Mouse (Mus musculus) monocyte, adult 5-6 weeks (primary cell): ENCODE results near the gene Sox13. TPM values are rescaled to one million over a fixed set of nuclear protein-coding genes. Genes with fewer than 3 reads are reported as not detected.
"Not testable (repeated sequence)": the region's sequence is repeated elsewhere in the genome, so short reads cannot be mapped to it uniquely, and the experiment has no call there.

ENCODE experiments used
- ATAC-seq: fragments of 153-309, 156-312 bp; replicated peaks from 2 replicates; pipeline ENCODE4 v1.8.0; 2017; ENCODE audit warnings: mild to moderate bottlenecking; ENCODE audit not compliant: low TSS enrichment, insufficient number of reproducible peaks, severe bottlenecking, poor library complexity, low FRiP score
- total RNA-seq: library from RNA; stranded (forward); fragments of 200-1000, 200-491, 200-594 nt; gene quantifications from 3 replicates; pipeline ENCODE4 v1.2.3, GENCODE M21; 2017

Sox13 gene
- total RNA-seq, 1 experiment from 2014 or later = not detected

DNA sequence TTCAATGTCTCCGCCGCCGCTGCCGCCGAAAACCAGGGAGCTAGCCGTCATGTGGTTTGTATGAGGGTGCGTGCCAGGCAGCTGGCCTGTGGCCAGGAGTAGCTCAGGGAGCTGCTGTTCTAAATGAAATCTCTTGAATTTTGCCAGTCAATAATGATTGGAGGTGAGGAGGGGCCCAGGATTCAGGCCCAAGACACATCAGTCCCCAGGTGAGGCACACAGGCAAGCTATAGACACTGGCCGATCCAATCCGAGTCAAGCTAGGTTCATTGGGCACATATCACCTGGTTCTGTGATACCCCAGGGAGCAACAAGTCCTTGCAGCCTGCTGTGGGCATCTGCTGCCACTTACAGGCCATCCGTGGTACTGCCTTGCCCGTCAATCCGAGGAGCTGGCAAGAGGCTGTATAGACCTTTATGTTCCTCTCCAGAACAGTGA is 70.8 kb downstream of the Sox13 start:
- 0 out of 2 replicates have a peak, but pooled peaks have one; percentile 40 for ATAC-seq

DNA sequence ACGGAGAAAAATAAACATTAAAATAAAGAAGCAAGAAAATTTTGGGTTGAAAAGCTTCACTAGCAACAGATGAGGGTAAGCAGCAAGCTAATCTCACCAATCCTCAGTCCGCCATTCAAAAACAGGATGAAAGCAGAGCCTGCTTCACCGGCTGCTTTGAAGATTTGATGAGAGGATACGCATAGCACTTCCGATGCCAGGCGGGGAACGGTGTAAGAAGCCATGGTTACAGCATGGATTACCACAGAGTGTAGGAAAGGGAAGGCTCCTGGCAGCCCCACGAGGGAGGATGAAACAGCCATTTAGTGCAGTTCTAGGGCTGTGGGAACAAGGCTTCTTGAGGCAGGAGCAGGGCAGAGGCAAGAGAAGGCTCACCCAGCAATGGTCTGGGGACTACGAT is 72.4 kb downstream of the Sox13 start:
- ATAC-seq = no peak

DNA sequence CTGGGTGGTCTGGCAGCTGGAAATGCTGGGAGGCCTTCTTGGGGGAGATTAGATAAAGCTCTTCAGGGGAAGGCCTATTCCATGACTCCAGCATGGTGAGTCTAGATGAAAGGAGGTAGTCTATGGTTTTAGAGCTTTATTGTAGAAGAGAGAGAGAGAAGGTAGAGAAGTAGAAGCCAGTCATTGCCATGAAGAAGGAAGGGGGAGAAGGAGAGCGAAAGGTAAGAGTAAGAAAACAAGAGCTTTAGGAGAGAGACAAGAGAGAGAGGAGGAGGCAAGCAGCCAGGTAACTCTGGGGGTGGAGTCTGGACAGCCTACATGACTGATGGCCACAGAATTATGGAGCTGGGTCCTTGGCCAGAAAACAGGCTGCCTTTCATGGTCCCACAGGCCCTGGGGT is 74.0 kb downstream of the Sox13 start, which contains the start of gene Ren1:
Gene Ren1 (plus strand): TSS at position 301 of the 400 bp plus-strand sequence.
- ATAC-seq = no peak

DNA sequence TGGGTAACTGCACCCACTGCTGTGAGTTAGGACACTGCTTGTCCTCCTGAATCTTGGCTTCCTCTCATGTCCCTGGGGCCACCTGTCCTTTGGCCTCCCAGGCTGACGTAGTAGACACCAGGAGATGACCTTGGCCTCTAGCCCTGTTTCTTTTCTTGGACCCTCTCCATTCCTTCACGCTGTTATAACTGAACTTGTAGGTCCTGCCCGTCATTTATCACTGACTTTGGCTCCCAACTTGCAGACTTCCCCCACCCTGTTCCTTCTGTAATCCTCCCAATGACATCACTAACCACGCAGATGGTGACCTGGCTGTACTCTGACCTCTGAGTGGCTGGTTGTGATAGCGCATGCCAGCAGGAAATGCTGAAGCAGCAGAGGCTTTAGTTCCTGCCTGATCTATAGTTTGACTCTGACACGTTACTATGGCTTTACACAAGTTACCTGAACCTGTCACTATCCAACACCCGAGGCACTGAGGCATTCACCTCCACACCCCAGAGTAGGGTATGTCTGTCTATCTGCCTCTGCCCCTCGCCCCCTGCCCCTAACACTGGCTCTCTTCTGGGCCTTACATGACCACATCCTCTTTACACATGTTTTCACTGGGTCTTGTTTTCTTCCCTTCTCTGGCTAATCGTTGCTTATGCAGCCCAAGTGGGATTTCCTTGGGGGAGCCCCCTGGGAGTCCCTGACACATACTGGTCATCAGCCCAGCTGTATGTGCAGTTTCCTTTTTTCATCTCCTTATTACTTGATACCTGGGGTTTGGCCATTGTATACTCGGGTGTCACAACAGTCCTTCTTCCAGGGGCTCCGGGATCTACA is 76.3 kb downstream of the Sox13 start:
- peak; percentile 13; the same call in 1 of the 2 replicates for ATAC-seq

DNA sequence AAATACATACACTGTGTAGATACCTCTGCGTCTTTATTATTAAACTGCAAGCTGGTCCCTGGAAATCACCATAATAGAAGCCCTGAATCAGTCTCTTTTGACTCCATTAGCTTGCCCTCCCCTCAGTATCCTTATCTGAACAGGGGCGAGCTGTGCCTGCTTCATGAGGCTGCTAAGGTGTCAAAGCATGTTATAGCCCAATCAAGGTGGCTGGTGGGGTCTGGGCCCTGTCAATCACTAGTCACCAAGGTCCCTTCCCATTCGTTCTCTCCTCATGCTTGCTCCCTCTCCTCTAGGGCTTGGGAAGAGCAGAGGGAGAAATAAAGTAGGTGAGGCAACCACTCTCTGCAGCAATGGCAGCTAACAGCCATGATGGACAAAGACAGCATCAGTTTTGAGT is 77.0 kb downstream of the Sox13 start:
- ATAC-seq = no peak

DNA sequence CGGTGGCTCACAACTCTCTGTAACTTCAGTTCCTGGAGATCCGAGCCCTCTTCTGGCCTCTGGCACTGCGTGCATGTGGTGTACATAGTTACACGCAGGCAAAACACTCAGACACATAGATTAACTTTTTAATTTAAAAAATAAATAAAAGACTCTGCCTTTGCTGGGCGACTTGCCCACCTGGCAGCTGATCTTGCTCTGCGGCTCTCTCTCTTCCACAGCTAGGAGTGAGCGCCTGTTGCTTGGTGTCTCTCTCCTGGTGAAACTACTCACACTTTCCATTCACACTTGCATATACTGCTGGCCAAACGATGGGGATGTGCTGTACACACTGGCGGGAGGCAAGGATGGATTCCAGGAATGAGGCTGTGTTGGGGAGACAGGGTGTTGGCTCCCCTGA is 77.6 kb downstream of the Sox13 start:
- ATAC-seq = no peak

DNA sequence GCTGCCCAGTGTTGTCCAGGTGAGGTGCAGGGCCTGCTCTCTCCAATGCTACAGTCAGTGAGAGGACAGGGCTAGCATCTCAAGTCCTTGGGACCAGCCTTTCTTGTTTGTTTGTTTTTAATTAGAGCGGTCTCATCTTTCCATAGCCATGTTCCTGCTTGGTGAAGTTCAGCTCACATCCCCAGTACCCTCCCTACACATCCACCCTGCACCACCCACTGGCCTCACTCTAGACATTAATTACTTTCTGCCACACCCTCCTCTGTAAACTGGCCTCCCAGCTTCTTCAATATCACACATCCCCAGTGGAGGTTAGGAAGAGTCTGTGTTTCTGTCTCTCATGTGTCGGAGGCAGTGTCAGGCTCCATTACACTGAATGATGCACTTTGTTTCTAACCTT is 79.8 kb downstream of the Sox13 start:
- no peak for ATAC-seq

DNA sequence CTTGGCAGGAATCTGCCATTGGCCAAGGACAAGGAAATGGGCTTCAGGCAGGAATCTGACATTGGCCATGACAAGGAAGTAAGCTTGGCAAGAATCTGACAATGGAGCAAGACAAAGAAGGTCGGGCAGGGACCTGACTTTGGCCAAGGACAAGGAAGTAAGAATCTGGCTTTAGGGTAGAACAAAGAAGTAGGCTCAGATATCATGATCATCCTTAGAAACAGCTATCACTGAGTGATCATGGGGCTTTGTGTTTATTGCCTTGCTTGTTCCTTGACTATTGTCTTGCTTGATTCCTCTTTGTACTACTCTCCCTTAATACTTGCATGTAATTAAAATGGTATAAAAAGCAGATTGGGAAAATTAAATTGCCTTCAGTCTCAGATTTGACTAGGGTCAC is 83.8 kb downstream of the Sox13 start:
- not testable (repeated sequence) for ATAC-seq

DNA sequence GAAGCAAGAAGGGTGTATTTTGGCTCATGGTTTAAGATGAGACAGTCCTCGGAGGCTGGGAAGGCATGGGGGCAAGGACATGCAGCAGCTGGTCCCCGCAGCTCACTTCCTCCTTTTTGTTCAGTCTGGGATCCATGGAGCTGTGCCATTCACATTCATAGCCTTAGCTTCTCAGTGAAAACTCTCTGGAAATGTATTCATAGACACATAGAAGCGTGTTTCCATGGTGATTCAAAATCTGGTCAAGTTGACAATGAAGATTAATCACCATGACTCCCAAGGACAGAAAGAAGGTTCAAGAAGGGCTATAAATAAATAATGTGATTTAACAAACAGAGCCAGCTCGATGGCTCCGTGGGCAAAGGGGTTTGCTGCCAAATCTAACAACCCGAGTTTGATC is 90.2 kb downstream of the Sox13 start:
- ATAC-seq = no peak

DNA sequence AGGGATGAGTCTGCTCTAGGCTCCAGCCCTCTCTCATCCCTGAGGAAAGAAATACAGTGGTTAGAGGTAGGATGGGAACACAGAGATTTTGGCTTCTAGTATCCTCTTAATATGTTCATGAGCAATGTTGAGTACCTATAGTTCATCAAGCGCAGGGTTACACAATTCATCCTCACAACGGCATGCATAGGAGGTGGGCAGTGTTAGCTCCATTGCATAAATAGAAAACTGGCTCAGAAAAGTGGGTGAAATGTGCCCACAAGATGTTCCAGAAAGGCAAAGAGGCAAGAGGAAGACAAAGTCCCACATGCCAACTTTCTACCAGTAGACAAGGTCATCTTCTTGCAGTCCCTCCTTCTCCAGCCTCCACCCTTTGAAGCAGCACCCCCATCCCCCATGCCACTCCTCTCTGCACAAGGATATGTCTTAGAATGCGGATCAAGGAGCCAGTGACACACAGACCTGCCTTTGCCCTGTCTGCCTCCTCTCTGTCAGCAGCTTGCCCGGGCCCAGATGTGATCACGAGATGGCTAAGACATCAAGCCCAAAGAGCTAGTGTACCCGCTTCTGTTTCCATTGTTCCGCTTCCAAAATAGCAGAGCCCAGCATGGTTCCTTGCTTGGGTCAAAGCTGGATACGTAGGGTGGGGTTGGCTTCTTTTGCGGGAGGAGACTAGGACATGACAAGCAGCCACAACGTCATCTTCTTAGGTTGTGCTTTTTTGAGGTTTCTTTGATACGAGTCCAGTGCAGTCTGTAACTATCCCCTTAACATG is 91.3 kb downstream of the Sox13 start:
- no peak for ATAC-seq

Other genes starting within 250 kb of the Sox13 start
- not detected in 3 replicates for gene Golt1a, start 114.6 kb downstream of the Sox13 start, total RNA-seq
- not detected in 3 replicates for gene Kiss1, start 102.5 kb downstream of the Sox13 start, total RNA-seq
- gene Ren1, start 73.9 kb downstream of the Sox13 start, total RNA-seq = not detected in 3 replicates
- 0.85 to 1.4 TPM in 2 of 3 replicates, not detected in the other for gene Etnk2, start 60.8 kb downstream of the Sox13 start, total RNA-seq
- 231 to 361 TPM (median 319 TPM) in 3 replicates for gene Snrpe, start 185.9 kb upstream of the Sox13 start, total RNA-seq
- 15.3 to 43.2 TPM (median 22.6 TPM) in 3 replicates for gene Zbed6, start 236.5 kb upstream of the Sox13 start, total RNA-seq
- gene Gm38394, start 236.9 kb upstream of the Sox13 start, total RNA-seq = 10.1 to 21.1 TPM (median 12.8 TPM) in 3 replicates